Mouse (Mus musculus) lung, embryonic 15.5 days (tissue): ENCODE measurements around the gene Icam5. TPM values are rescaled to one million over a fixed set of nuclear protein-coding genes. Genes with fewer than 3 reads are reported as not detected.
A peak's percentile ranks its signal among the peaks of the same experiment; 100 is the strongest.
"Not testable (repeated sequence)": the region's sequence is repeated elsewhere in the genome, so short reads cannot be mapped to it uniquely, and the experiment has no call there.

ENCODE experiments used
- ATAC-seq: fragments of 200-750 bp; cut with Nextera tagmentation; 2 replicates; pipeline ENCODE4 v1.8.0; 2017; ENCODE audit warnings: moderate number of reproducible peaks, borderline replicate concordance; ENCODE audit not compliant: low FRiP score, low TSS enrichment; ENCODE audit errors: extremely low read depth
- H3K27ac ChIP-seq: fragments of 300-500 bp; sonication (generic); 2 replicates; pipeline ENCODE4 v1.5.1; 2015; ENCODE audit warnings: moderate library complexity, mild to moderate bottlenecking, inconsistent platforms
- H3K27me3 ChIP-seq: fragments of 300-500 bp; sonication (generic); 2 replicates; pipeline ENCODE4 v1.6.1; 2015; ENCODE audit warnings: inconsistent platforms
- H3K36me3 ChIP-seq: fragments of 300-500 bp; sonication (generic); 2 replicates; pipeline ENCODE4 v1.6.1; 2015; ENCODE audit warnings: inconsistent platforms
- H3K4me1 ChIP-seq: fragments of 300-500 bp; sonication (generic); 2 replicates; pipeline ENCODE4 v1.6.1; 2015; ENCODE audit warnings: inconsistent platforms
- H3K4me2 ChIP-seq: fragments of 300-500 bp; sonication (generic); 2 replicates; pipeline ENCODE4 v1.6.1; 2015; ENCODE audit warnings: inconsistent platforms, mild to moderate bottlenecking, moderate library complexity
- H3K4me3 ChIP-seq: fragments of 300-500 bp; sonication (generic); 2 replicates; pipeline ENCODE4 v1.5.1; 2015; ENCODE audit warnings: mild to moderate bottlenecking, inconsistent platforms
- H3K9ac ChIP-seq: fragments of 300-500 bp; sonication (generic); 2 replicates; pipeline ENCODE4 v1.6.1; 2015; ENCODE audit warnings: inconsistent platforms
- H3K9me3 ChIP-seq: fragments of 300-500 bp; sonication (generic); 2 replicates; pipeline ENCODE4 v1.6.1; 2016; ENCODE audit warnings: inconsistent platforms
- WGBS: fragments of 180-500 bp; shearing (Covaris S2); methylation state at CpG from one replicate; pipeline ENCODE4 v1.1.7; 2015; 5-methylcytosine and 5-hydroxymethylcytosine counted together
- polyA plus RNA-seq: library from polyadenylated mRNA; unstranded; fragments of >200 nt; fragmentation: Nextera tagmentation; extraction: Ambion mirVana; gene quantifications from 2 replicates; pipeline ENCODE4 v1.2.1, GENCODE M21; 2015

Icam5 gene
- polyA plus RNA-seq: 0.17 and 0.23 TPM in 2 replicates

DNA sequence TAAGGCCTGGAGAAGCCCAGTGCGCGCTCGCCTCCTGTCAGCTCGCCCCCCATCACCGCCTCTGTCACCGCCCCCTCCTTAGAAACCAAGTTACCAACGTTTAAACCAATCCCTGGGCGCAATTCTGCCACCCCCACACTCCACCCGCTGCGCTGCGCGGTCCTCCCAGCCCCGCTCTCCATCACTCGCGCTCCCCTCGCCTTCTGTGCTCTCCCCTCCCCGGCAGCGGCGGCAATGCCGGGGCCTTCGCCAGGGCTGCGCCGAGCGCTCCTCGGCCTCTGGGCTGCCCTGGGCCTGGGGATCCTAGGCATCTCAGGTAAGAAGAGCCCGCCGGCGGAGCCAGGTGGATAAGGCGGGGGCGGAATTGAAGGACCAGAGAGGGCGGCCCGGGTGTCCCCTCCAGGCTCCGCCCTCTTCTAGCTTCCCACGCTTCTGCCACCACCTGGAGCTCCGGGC is at the start of gene Icam5:
Icam5 (plus strand) TSS at position 178 of the 456 bp plus-strand sequence.
- Histone ChIP-seq H3K9ac (peak within 1 kb of the TSS; percentile 44), H3K4me3 (peak within 1 kb of the TSS; percentile 50), H3K36me3 (no peaks in the 10 kb centered on the region), H3K27ac (peak within 1 kb of the TSS; percentile 58), H3K27me3 (peaks cover 53% of the 10 kb centered on the region), H3K9me3 (no peaks in the 10 kb centered on the region), H3K4me2 (peak within 1 kb of the TSS; percentile 97), H3K4me1 (peaks cover 80% of the 10 kb centered on the region)
- under 1% methylated on average over 35 of the region's 35 CpGs for WGBS
- no peak for ATAC-seq

DNA sequence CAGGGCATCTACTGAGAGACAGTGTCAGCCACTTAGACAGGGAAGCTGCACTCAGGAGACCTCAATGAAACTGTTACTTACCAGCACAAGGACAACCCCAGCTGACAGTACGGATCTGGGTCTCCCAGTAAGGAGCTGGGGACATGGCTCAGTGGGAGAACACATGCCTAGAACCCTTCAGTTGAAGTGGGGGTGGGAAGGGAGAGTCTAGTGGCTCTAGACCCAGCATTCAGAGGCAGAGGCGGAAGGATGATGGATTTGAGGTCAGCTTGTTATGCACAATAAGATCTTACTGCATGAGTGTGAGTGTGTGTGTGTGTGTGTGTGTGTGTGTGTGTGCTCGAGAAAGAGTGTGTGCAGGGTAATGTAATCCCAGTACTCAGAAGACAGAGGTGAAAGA is 49.7 kb upstream of the Icam5 start:
- no peaks in the 10 kb centered on the region for H3K9me3 ChIP-seq
- H3K36me3 ChIP-seq: no peaks in the 10 kb centered on the region
- H3K9ac ChIP-seq: no peak overlapping the region
- H3K27me3 ChIP-seq: no peaks in the 10 kb centered on the region
- WGBS: 56% methylated on average over 3 of the region's 3 CpGs
- peaks cover 30% of the 10 kb centered on the region for H3K4me1 ChIP-seq
- H3K4me2 ChIP-seq: no peak overlapping the region
- no peak overlapping the region for H3K4me3 ChIP-seq
- ATAC-seq: no peak
- no peak overlapping the region for H3K27ac ChIP-seq

DNA sequence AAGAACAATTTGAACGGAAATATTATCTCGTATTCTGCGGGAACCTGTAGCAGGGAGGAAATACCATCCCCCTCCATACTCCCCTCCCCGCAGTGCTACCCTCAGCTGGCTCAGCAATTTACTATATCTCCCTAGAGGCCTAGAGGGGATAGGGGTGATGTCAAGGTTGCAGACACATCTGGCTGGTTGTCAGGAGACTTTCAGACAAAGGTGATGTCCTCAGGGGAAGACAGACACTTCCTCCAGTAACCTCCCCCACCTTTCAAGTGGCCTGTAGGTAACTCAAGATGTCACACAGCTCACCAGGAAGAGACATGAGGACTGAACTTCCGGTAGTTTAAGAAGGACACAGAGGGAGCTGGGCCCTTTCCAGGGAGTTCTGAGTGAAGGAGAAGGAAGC is 48.7 kb upstream of the Icam5 start:
- no peak overlapping the region for H3K4me2 ChIP-seq
- 44% methylated on average over 5 of the region's 5 CpGs for WGBS
- no peaks in the 10 kb centered on the region for H3K36me3 ChIP-seq
- no peak for ATAC-seq
- no peak overlapping the region for H3K4me3 ChIP-seq
- H3K9me3 ChIP-seq: no peaks in the 10 kb centered on the region
- no peak overlapping the region for H3K27ac ChIP-seq
- no peaks in the 10 kb centered on the region for H3K27me3 ChIP-seq
- peaks cover 35% of the 10 kb centered on the region for H3K4me1 ChIP-seq
- no peak overlapping the region for H3K9ac ChIP-seq

DNA sequence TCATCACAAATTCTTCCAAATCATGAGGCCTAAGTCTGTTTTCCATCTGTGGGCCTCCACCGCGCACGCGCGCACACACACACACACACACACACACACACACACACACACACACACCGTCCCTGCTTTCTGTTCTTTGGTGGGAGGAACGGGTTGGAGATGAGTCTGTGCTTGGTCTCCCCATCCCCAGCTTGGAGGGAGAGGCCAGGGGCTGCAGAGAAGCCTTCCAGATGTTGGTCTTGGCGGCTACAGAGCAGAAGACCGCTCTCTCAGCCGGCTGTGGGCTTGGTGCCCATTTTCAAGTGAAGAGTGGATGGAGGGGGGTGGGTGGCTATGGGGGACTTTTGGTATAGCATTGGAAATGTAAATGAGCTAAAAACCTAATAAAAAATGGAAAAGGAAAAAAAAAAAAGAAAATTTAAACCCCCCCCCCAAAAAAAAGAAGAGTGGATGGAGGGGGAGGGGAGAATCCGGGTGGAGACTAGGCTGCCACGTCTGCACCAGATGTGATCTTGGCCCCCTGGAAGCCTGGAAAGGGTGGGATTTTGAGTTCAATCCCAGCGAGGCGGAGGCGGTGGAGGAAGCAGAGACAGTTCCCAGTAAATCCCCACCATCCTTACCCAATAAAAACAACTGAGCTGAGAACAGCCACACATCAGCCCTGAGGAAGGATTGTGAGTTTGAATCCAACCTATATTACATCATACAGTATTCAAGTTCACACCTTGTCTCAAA is 44.8 kb upstream of the Icam5 start:
- Histone ChIP-seq H3K36me3 (no peaks in the 10 kb centered on the region), H3K27me3 (no peaks in the 10 kb centered on the region), H3K4me3 (no peak overlapping the region), H3K9me3 (no peaks in the 10 kb centered on the region), H3K4me1 (peaks cover 51% of the 10 kb centered on the region), H3K9ac (no peak overlapping the region), H3K27ac (peak overlapping the region; percentile 75), H3K4me2 (no peak overlapping the region)
- WGBS: 43% methylated on average over 15 of the region's 15 CpGs
- ATAC-seq: peak; percentile 91

- 25% methylated on average over 7 of the region's 7 CpGs for WGBS
- Histone ChIP-seq H3K27ac (peak overlapping the region; percentile 75), H3K4me1 (peaks cover 60% of the 10 kb centered on the region), H3K9me3 (no peaks in the 10 kb centered on the region), H3K36me3 (no peaks in the 10 kb centered on the region), H3K4me2 (no peak overlapping the region), H3K4me3 (no peak overlapping the region), H3K27me3 (no peaks in the 10 kb centered on the region), H3K9ac (no peak overlapping the region)
- no peak for ATAC-seq
These were observed 43.9 kb upstream of the Icam5 start for GRCm38 (mm10) chr9:20987953-20988352.

DNA sequence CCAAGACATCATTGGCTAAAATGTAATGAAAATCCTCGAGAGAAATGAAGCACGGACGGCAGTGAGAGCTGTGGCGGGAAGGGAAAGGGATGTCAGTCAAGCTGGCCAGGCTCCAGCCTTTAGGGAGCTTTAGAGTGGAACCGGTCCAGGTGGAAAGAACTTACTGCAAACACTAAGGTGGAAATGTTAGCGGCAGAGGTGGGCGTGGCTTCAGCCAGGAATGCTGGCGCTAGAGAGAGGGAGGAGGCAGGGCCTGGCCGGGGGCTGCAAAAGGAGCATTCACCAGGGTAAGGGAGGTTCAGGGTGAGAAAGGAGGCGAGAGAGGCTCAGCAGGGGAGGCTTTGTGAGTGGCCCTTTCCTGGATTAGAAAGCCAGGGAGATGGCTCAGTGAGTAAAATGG is 41.0 kb upstream of the Icam5 start:
- Histone ChIP-seq H3K27me3 (no peaks in the 10 kb centered on the region), H3K9ac (no peak overlapping the region), H3K27ac (peak overlapping the region; percentile 85), H3K4me3 (no peak overlapping the region), H3K4me2 (peak overlapping the region; percentile 28; the same call in 1 of the 2 replicates), H3K9me3 (no peaks in the 10 kb centered on the region), H3K36me3 (no peaks in the 10 kb centered on the region), H3K4me1 (peaks cover 58% of the 10 kb centered on the region)
- 6% methylated on average over 10 of the region's 10 CpGs for WGBS
- no peak for ATAC-seq

DNA sequence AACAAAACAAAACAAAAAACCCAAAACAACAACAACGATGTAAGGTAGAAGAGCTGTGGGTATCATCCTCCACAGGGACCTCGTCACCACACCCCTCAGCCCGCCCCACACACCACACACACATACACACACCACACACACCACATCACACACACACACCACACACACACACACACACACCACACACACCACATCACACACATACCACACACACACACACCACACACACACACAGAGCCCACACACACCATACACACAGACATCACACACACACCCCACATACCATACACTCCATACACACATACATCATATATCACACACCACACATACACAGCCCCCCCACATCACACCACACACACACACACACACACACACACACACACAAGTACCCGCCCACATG is 40.3 kb upstream of the Icam5 start:
- Histone ChIP-seq H3K9ac (no peak overlapping the region), H3K36me3 (no peaks in the 10 kb centered on the region), H3K27me3 (no peaks in the 10 kb centered on the region), H3K4me2 (no peak overlapping the region), H3K4me3 (no peak overlapping the region), H3K27ac (peak overlapping the region; percentile 91), H3K9me3 (no peaks in the 10 kb centered on the region), H3K4me1 (peaks cover 55% of the 10 kb centered on the region)
- no peak for ATAC-seq
- 83% methylated on average over 4 of the region's 4 CpGs for WGBS

DNA sequence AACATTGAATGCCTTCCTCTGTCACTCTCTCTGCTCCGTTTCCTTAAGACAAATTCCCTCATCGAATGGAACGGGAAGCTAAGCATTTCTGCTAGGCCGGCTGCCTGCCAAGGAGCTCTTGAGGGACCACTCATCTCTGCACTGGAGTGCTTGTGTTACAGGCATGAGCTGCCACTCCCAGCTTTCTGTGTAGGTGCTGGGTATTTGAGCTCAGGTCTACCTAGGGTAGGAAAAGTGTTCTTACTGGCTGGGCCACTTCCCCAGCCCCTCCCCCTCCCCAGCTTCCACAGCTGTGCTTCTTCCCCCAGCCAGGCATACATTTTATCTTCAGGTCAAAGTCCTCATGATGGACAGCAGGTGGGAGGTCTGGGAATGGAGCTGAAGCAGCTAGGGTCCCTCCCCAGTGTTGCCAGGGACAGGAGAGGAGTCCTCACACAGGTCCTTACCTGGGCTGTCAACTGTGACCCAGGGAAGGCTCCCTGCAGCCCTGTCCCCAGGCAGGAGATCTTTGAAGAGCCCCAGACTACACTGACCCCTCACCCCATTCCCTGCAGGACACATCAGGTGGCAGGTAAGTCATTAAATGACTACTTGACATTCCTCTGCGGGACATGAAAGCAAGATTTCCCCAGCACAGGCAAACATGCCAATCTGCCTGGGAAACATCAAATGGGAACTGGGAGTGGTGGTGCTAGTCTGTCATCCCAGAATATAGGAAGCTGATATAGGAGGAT is 38.5 kb upstream of the Icam5 start:
- H3K36me3 ChIP-seq: no peaks in the 10 kb centered on the region
- no peaks in the 10 kb centered on the region for H3K9me3 ChIP-seq
- H3K27ac ChIP-seq: peak overlapping the region; percentile 91
- WGBS: 39% methylated on average over 5 of the region's 5 CpGs
- peaks cover 42% of the 10 kb centered on the region for H3K4me1 ChIP-seq
- peak; percentile 80 for ATAC-seq
- no peak overlapping the region for H3K9ac ChIP-seq
- H3K27me3 ChIP-seq: no peaks in the 10 kb centered on the region
- H3K4me3 ChIP-seq: no peak overlapping the region
- peak overlapping the region; percentile 29; the same call in 1 of the 2 replicates for H3K4me2 ChIP-seq

GRCm38 (mm10) chr9:20995069-20995468 is 36.8 kb upstream of the Icam5 start:
- no peak for ATAC-seq
- H3K9me3 ChIP-seq: no peaks in the 10 kb centered on the region
- 65% methylated on average over 3 of the region's 3 CpGs for WGBS
- no peak overlapping the region for H3K27ac ChIP-seq
- no peaks in the 10 kb centered on the region for H3K36me3 ChIP-seq
- H3K9ac ChIP-seq: no peak overlapping the region
- H3K4me3 ChIP-seq: no peak overlapping the region
- no peaks in the 10 kb centered on the region for H3K27me3 ChIP-seq
- H3K4me1 ChIP-seq: peaks cover 28% of the 10 kb centered on the region
- no peak overlapping the region for H3K4me2 ChIP-seq

GRCm38 (mm10) chr9:20997065-20997464 is 34.8 kb upstream of the Icam5 start:
- Histone ChIP-seq H3K36me3 (no peaks in the 10 kb centered on the region), H3K4me2 (no peak overlapping the region), H3K27me3 (no peaks in the 10 kb centered on the region), H3K9me3 (no peaks in the 10 kb centered on the region), H3K9ac (no peak overlapping the region), H3K27ac (no peak overlapping the region), H3K4me1 (peaks cover 24% of the 10 kb centered on the region), H3K4me3 (no peak overlapping the region)
- 84% methylated on average over 8 of the region's 8 CpGs for WGBS
- ATAC-seq: no peak

- H3K27ac ChIP-seq, ATAC-seq, H3K36me3 ChIP-seq, H3K4me3 ChIP-seq, H3K9me3 ChIP-seq, H3K27me3 ChIP-seq, H3K9ac ChIP-seq, H3K4me2 ChIP-seq: not testable (repeated sequence)
- H3K4me1 ChIP-seq: peaks cover 22% of the 10 kb centered on the region
- 56% methylated on average over 1 of the region's 1 CpGs for WGBS
These were observed 33.5 kb upstream of the Icam5 start for GRCm38 (mm10) chr9:20998337-20998736.

DNA sequence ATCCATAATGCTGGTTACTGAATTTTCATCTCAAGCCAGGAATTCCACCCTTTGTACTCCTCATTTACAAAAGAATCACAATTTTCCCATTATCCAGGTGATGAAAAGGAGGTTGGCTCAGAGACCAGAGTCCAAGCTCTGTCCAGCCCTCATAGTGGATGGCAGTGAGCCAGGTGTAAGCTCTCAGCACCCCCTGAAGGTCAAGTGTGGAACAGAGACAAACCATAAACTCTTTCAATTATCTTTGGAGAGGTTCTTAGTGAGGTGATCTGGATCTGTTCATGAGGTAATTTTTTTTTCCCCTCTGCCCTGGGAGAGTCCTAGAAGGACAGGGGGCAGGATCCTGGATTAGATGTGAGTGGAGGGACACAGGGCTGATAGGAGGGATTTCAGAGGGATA is 31.1 kb upstream of the Icam5 start:
- H3K4me3 ChIP-seq: no peak overlapping the region
- no peak overlapping the region for H3K27ac ChIP-seq
- ATAC-seq: no peak
- H3K27me3 ChIP-seq: no peaks in the 10 kb centered on the region
- H3K4me1 ChIP-seq: peaks cover 19% of the 10 kb centered on the region
- no peak overlapping the region for H3K4me2 ChIP-seq
- H3K36me3 ChIP-seq: peaks cover 12% of the 10 kb centered on the region
- H3K9me3 ChIP-seq: no peaks in the 10 kb centered on the region
- H3K9ac ChIP-seq: no peak overlapping the region
